Mouse (Mus musculus) thymus, postnatal 10 days (tissue): ENCODE measurements at regions not wholly inside any gene's neighbourhood (a gene's known extent, or its start where the extent isn't known, plus 50 kb on each side); places are given as distances from the start of the nearest gene placed in this dataset.

ENCODE experiments used
- DNase-seq, 2 experiments: peaks; one replicate each; pipeline ENCODE4 v3.0.0; 2021; ENCODE audit warnings: low spot score in 2 of 2

DNA sequence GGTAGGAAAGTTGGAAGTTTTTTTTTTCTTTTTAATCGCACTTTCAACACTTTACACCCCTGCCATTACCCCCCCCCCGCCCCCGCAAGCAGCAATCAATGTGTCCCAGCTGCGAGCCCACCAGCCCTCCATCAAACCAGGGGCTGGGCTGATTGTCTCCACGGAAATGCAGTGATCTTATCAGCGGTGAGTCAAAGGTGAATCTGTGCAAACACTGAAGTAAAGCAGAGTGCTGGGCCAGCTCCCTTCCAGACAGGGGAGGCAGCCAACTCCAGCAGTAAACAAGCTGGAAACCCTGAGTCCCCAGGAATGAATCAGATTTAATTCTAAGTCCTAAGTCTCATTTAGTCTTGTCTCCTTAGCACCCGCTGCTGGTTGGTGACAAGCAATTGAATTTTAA lies 234.3 kb upstream of the Gpc5 start:
- DNase-seq: no peak

- DNase-seq: no peak
These were observed 228.4 kb upstream of the Gpc5 start for GRCm38 (mm10) chr14:114863585-114863984.

- no peak for DNase-seq
These were observed 227.9 kb upstream of the Gpc5 start for GRCm38 (mm10) chr14:114864102-114864501.

DNA sequence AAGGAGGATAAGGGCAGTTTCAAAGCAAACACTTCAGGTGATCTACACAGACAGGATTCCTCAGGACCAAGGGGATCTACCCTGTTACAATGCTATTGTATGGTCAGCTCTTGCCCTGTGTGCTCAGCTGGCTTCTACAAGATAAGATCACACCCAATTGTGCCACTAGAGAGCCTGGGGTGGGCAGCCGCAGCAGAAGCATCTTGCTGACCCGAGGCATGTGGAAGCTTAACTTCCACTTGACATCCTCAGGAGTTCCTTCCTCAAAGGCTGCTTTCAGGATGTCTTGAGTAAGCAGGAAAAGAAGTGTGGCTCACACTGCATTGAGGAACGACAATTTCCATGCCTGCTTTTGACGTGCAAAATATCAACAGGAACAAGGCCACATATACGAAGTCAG lies 222.8 kb upstream of the Gpc5 start:
- DNase-seq: no peak

- no peak for DNase-seq
These were observed 216.9 kb upstream of the Gpc5 start for GRCm38 (mm10) chr14:114875101-114875500.

DNA sequence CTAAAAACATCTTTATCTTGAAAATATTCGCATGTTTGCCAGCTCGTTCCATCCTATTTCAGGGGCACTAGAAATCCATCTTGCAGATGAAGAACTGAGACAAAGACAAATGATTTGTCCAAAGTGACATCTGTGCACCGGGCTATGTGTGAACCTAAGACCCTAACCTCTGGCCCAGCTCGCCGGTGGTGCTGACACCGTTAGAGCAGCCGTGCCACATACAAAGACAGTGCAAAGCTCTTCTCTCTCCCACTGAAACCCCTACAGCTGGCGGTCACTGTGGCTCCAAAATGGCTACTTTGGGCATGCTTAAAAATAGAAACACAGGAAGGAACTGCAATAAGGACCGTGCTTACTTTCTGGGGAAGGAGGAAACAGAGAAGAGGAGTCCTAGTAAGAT lies 215.6 kb upstream of the Gpc5 start:
- DNase-seq: no peak

GRCm38 (mm10) chr14:114877477-114877876 lies 214.5 kb upstream of the Gpc5 start:
- no peak for DNase-seq

- DNase-seq: no peak
These were observed 211.7 kb upstream of the Gpc5 start for GRCm38 (mm10) chr14:114880291-114880690.

GRCm38 (mm10) chr14:114904109-114904508 lies 187.9 kb upstream of the Gpc5 start:
- DNase-seq: no peak

DNA sequence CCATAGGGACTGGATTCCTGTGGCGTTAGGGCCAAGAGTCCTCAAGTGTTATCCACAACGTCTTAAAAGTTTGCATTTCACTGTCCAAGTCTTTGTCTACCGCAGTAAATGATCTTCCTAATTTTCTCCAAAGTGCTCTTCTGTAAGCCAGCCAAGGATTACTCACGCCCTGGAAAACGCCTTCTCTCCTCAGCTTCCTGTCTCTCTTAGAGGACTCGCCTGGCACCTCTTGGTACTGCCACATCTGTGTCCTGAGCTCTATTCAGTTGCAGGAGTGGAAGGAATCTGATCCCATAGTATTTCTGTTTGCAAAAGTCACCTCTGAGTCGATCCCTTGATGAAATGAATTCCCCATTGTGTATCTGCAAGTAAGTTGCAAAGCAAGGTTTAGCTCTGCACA lies 179.7 kb upstream of the Gpc5 start:
- no peak for DNase-seq

DNA sequence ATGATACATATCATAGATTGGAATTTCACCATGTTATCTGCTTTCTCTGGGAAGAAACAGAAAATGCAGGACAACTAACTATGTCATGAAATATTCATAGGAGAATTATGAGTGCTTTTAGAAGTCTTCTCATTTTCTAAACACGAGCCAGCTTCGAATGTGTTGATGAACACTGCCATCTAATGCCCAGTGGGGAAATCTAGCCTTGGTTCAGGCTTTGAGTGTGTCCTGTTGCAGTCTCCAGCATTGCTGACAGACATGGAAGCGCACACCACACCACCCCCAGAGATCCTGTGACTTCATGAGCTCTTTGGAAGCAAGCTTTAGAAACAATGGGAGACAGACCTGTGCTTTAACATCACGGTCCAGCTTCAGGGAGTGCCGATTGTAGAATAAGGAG lies 178.8 kb upstream of the Gpc5 start:
- no peak for DNase-seq

- DNase-seq: no peak
These were observed 146.3 kb upstream of the Gpc5 start for GRCm38 (mm10) chr14:114945744-114946143.

DNA sequence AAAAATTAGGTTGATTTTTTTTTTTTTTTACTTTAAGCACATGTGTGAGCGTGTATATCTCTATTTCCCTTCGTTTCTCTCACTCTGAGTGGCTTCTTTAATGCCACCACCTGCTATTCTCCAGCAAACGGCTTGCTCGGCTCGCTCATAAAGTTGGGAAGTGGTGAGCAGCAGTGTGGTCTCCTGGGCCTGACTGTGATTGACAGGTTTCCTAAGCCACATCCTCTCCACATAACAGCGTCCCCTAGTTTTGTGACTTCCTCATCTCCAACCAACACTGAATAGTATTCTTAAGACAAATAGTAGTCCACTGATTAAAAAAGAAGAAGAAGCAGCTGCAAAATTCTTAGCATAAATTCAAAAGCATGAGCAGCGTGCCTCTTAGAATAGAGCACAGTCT lies 145.7 kb upstream of the Gpc5 start:
- DNase-seq: peak; percentile 12 to 28

DNA sequence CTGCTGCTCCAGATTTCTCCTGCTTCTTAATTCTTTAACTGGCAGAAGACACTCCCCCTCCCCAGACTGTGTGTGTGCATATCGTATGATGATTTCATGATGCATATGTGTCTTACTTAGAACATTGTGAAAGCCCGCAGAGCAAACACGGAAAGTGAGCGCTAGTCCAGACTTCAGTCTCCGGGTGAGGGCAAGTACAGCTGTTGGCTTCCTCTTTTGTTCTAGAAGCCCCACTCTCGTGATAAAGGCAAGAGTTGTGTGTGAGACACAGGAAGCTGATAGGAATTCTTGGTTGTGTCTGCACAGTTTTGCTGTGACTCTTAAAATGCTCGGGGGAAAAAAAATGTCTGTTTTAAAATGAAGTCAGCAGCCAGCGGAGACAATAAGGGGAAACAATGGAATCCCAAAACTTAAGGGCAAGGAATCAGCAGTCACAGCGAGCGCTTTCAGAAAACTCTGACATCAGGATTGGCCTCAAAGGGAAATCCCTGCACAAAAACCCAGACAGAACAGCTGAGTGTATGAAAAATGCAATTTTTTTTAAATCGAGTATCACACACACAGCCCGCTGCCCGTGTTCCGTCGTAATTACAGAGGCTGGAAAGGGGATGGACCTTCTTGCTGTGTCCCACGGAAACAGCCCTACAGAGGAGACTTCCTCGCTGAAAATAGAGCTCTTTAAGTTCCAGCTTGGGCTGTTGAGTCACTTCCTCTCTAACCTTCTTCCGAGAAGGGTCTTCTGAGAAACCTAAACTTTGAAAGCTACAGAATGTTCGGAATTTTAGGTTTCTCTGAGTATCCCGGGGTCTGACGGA lies 143.5 kb upstream of the Gpc5 start:
- DNase-seq: peak; percentile 20 to 32

- no peak for DNase-seq
These were observed 142.9 kb upstream of the Gpc5 start for GRCm38 (mm10) chr14:114949156-114949496.

DNA sequence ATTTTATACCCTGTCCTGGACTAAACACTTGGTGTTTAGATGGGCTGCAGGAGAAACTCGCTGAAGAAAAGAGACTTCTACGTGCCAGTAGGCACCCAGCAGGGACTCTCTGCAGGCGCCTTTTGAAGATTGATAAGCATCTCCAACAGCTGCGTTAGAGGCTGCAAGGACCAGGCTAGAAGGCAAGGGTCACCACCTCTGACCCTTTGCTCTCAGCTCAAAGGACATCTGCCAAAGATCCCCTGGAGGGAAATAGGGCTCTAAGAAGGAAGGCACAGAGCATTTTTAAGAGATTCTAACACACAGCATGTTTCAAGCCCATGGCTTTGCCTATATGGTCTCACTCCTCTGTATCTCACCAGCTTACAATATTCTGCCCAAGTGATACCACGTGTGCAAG lies 139.7 kb upstream of the Gpc5 start:
- no peak for DNase-seq

GRCm38 (mm10) chr14:114953070-114953665 lies 138.8 kb upstream of the Gpc5 start:
- no peak for DNase-seq

DNA sequence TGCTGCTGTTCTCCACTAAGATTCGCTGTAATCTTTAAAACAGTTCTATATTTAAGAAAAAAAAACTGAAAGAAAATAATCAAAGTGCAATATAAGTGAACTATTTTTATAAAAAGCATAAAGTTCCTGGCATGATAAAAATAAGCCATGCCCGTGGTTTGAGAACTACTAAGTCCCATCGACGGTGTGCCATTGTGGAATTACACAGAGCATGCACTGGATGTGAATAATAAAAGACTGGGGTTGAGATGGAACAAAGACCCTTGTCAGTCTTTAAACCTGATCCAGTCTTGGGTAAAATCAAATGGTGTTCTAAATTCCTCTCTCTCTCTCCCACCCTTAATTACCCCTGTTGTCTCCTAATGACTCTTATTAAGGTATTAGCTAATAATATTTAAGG lies 137.7 kb upstream of the Gpc5 start:
- DNase-seq: no peak

DNA sequence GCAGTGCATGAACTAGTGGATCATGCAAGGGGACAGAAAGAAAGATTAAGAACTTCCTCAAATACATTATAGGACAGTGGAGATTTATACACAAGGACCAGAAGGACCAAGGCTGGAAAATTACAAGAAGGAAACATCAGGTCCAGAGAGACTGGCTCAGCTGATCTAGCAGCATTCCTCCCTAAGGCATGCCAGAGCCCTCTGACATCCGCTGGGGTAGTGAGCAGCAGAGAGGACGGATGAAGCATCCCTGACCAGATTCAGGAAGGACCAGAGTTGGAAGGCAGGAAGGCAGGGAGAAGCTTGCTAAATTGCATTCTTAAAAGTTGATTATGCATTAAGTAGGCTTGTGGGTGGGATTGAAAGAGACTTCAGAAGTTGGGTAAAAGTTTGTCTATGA lies 136.4 kb upstream of the Gpc5 start:
- DNase-seq: no peak

- DNase-seq: no peak
These were observed 131.7 kb upstream of the Gpc5 start for GRCm38 (mm10) chr14:114960273-114960672.

DNA sequence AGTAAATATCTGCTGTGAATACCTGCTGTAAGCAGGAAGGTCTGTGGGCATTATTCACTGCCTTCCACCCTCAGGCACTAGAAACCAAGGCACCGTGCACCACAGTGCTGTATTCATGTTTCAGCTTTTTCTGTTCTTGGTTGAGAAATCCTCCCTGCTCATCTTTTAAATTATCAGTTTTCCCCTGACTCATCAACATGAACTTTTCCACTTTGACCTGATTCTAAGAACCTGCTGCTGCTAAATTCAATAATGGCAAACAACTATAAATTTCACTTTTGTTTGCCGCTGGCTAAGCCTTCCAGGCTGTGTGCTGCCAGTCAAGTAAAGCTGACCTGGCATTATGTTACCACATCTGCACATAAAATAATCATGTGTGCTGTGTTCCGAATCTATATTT lies 126.1 kb upstream of the Gpc5 start:
- DNase-seq: no peak

GRCm38 (mm10) chr14:114969020-114969419 lies 123.0 kb upstream of the Gpc5 start:
- no peak for DNase-seq

- no peak for DNase-seq
These were observed 110.9 kb upstream of the Gpc5 start for GRCm38 (mm10) chr14:114981120-114981519.

DNA sequence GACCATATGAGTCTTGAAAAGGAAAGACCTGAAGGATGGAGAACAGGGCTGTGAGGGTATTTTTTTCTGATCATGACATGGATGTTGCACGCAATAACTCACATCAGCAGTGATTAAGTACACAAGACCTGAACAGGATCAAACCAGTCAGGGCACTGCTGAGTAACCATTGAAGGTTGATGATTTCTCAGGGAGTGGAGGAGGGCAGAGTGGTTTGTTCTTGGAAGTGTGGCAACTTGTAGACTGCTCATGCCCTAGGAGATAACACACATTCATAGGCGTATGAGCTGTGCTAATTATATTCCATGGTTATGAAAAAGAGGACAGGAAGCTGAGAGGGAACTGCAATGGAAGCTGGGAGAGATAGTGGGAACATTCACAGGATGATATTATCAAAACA lies 88.8 kb upstream of the Gpc5 start:
- DNase-seq: no peak
